Mouse (Mus musculus) embryonic fibroblast, embryonic 13.5 days (primary cell): ENCODE data around the gene Lingo2.

Source experiments
- CTCF ChIP-seq: IDR thresholded peaks from 2 replicates; pipeline ENCODE4 v1.5.1; 2011; ENCODE audit warnings: mild to moderate bottlenecking, control low read depth, low read length, moderate library complexity, borderline replicate concordance; ENCODE audit not compliant: insufficient read depth
- POLR2A ChIP-seq: IDR thresholded peaks from 2 replicates; pipeline ENCODE4 v1.6.1; 2011; ENCODE audit warnings: low read depth, mild to moderate bottlenecking, control low read depth, low read length, moderate library complexity

- no peak for TF ChIP-seq CTCF
- no peak for TF ChIP-seq POLR2A
These were observed 820.2 kb downstream of the Lingo2 start for GRCm38 (mm10) chr4:36131341-36131740.
